Mouse (Mus musculus): ENCODE data around the gene Jam2. TPM values are rescaled to one million over a fixed set of nuclear protein-coding genes. Genes with fewer than 3 reads are reported as not detected.

Gene Jam2
- polyA plus RNA-seq, 1 experiment = 26.8 TPM

DNA sequence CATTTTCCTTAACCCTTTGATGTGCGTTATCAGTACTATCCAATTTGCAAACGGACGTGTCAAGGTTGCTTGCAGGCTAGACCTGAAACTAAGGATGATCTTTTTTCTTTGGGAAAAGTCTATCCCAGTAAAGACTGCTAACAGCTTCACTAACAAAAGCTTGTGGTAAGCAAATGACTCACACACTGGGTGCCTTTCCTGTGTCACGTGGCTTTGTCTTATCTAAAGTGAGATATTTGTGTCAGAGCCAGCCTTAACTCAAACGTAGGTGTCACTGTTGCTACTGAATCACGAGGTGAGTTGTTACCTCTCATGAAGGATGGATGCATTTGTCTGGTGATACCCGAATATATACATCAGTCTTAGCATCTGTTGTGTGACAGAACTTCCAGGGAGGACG is 90.7 kb downstream of the Jam2 start:
- H3K4me3 ChIP-seq (ENCODE audit: insufficient read depth, low read depth, low read length) = no peak overlapping the region
- no peak overlapping the region for H3K27ac ChIP-seq (replicated peaks; ENCODE audit: low read depth, low read length)
- H3K4me1 ChIP-seq (ENCODE audit: control insufficient read depth, insufficient read depth, insufficient read length, low read length) = no peaks in the 10 kb centered on the region

DNA sequence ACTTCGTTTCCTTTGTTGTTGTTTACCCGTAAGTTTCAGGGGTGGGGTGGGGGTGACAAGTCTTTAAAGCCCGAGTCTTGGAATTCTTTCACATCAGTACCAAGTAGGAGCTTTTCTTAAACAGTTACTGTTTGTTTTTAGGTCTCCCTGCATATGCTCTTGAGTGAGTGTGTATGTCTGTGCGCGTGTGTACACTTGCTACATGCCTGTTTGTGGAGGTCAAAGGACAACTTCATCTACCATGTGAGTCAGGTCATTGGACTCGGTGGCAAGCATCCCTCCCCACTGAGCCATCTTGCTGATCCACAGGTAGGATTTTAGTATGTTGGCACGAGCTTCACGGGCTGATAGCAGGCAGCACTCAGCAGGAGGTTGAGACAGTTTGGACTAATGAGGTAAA is 99.9 kb downstream of the Jam2 start:
- no peak overlapping the region for H3K4me3 ChIP-seq (ENCODE audit: insufficient read depth, low read depth, low read length)
- no peaks in the 10 kb centered on the region for H3K4me1 ChIP-seq (ENCODE audit: control insufficient read depth, insufficient read depth, insufficient read length, low read length)

DNA sequence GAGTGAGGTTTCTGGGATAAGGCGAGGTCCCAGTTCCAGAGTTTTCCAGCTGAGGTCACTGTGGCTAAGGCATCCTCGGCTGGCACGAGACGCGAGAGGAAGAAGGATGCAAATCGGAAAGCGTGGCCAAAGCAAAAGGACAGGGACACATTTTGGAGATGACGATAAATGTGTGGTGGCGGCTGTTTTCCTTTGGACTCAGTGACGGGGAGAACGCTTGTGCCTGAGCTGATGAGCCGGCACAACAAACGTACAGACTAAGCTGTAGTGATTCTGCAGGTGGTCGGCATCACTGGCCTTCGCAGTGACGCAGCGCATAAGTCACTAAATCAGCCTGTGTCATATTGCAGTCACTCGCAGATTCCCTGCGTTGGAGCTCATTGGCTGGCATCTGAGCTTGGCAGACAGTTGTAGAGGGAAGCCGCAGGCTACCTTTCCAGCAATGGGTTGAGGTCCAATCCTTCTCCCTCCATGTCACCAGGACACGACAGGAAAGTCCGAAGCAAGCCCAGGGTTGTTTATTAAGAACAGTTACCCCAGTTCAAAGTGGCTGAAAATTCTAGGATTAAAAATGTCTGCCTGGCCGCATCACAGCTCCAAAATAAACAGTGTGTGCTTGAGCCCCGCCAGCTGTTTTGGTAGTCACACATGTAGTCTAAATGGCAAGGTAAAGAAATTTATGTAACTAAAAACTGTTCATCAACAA is 101.2 kb downstream of the Jam2 start:
- no peak overlapping the region for H3K4me3 ChIP-seq (ENCODE audit: insufficient read depth, low read depth, low read length)
- no peak overlapping the region for H3K27ac ChIP-seq (replicated peaks; ENCODE audit: low read depth, low read length)
- no peaks in the 10 kb centered on the region for H3K4me1 ChIP-seq (ENCODE audit: control insufficient read depth, insufficient read depth, insufficient read length, low read length)

More for the DNA sequence above, 99.9 kb downstream of the Jam2 start:
- H3K27ac ChIP-seq (replicated peaks; ENCODE audit: low read depth, low read length) = no peak overlapping the region

Other genes with a start within 250 kb of the Jam2 start
- 79.8 and 83.8 TPM in 2 replicates for gene Mrpl39, start 38.4 kb upstream of the Jam2 start, polyA plus RNA-seq (2012; ENCODE audit: insufficient read depth, insufficient read length, missing spikeins)
- 45.9 and 68.9 TPM in 2 replicates for gene Gabpa, start 60.8 kb downstream of the Jam2 start, polyA plus RNA-seq (2012; ENCODE audit: insufficient read depth, insufficient read length, missing spikeins)
- gene Atp5j, start 61.5 kb downstream of the Jam2 start, polyA plus RNA-seq (2012; ENCODE audit: insufficient read depth, insufficient read length, missing spikeins) = 659 and 718 TPM in 2 replicates